Mouse (Mus musculus) hindbrain, embryonic 11.5 days (tissue): ENCODE data around the gene Il22ra1. TPM values are rescaled to one million over a fixed set of nuclear protein-coding genes. Genes with fewer than 3 reads are reported as not detected.

ENCODE experiments used
- ATAC-seq: fragments of 200-750 bp; cut with Nextera tagmentation; 2 replicates; pipeline ENCODE4 v1.8.0; 2017; ENCODE audit warnings: mild to moderate bottlenecking, moderate TSS enrichment, moderate library complexity; ENCODE audit not compliant: low FRiP score
- DNase-seq: peaks from one replicate; pipeline ENCODE4 v3.0.0-alpha.2; 2015; ENCODE audit warnings: low spot score
- H3K27ac ChIP-seq: fragments of 300-500 bp; sonication (generic); 2 replicates; pipeline ENCODE4 v1.5.1; 2014; ENCODE audit warnings: mild to moderate bottlenecking, low read depth, low read length
- H3K27me3 ChIP-seq: fragments of 300-500 bp; sonication (generic); 2 replicates; pipeline ENCODE4 v1.6.1; 2014; ENCODE audit warnings: mild to moderate bottlenecking, low read length, moderate library complexity, mixed read lengths; ENCODE audit not compliant: control insufficient read depth, insufficient read depth
- H3K36me3 ChIP-seq: fragments of 300-500 bp; sonication (generic); 2 replicates; pipeline ENCODE4 v1.6.1; 2014; ENCODE audit warnings: mild to moderate bottlenecking, low read length, moderate library complexity, mixed read lengths; ENCODE audit not compliant: control insufficient read depth, insufficient read depth
- H3K4me1 ChIP-seq: fragments of 300-500 bp; sonication (generic); replicated peaks from 2 replicates; pipeline ENCODE4 v1.6.1; 2014; ENCODE audit warnings: low read length, mixed read lengths; ENCODE audit not compliant: control insufficient read depth, insufficient read depth
- H3K4me2 ChIP-seq: fragments of 300-500 bp; sonication (generic); replicated peaks from 2 replicates; pipeline ENCODE4 v1.6.1; 2014; ENCODE audit warnings: mild to moderate bottlenecking, low read depth, low read length
- H3K4me3 ChIP-seq: fragments of 300-500 bp; sonication (generic); 2 replicates; pipeline ENCODE4 v1.5.1; 2014; ENCODE audit warnings: low read depth, low read length
- H3K9ac ChIP-seq: fragments of 300-500 bp; sonication (generic); 2 replicates; pipeline ENCODE4 v1.6.1; 2014; ENCODE audit warnings: low read depth, low read length
- H3K9me3 ChIP-seq: fragments of 300-500 bp; sonication (generic); 2 replicates; pipeline ENCODE4 v1.6.1; 2016; ENCODE audit warnings: low read length; ENCODE audit not compliant: control insufficient read depth
- WGBS: fragments of 180-500 bp; shearing (Covaris S2); extraction: QIAGEN DNeasy Blood & Tissue Kit; methylation state at CpG from one replicate; pipeline ENCODE4 v1.1.7; 2014; 5-methylcytosine and 5-hydroxymethylcytosine counted together
- polyA plus RNA-seq: library from polyadenylated mRNA; unstranded; fragments of >200 nt; fragmentation: Nextera tagmentation; extraction: Ambion mirVana; gene quantifications from 2 replicates; pipeline ENCODE4 v1.2.1, GENCODE M21; 2014

Il22ra1 gene
- polyA plus RNA-seq, 1 experiment from 2014 or later: not detected

DNA sequence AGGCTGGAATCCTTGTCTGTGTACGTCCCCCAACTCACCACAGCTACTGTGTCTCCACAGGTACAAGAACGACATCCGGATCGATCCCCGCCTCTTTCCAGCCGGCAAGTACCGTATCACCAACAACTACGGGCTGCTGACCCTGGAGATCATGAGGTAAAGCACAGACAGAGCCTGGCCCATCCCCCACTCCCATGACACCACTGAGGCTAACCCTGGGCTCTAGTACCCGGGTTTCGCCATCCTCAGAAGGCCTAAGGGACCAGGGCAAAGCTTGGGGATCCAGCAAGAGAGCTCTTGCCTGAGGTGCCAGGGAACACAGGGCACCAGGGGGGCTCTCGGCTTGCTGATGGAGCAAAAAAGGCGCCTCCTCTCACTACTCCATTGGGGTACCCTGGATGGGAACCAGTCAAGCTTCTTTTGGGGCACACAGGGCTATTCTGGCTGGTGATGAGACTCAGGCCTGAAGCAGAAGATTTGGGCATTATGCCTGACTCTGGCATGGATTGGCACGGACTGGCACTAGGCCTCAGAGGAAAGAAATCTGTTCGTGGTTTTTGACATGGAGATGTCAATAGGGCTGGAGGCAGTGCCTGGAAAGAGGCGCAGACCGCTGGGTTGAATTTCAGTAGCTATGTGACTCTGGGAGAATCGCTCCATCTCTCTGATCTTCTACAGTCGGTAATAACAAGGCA, 42.8 kb downstream of the Il22ra1 start:
- Histone ChIP-seq H3K9ac (no peak overlapping the region), H3K4me2 (no peak overlapping the region), H3K4me3 (no peak overlapping the region), H3K36me3 (no peaks in the 10 kb centered on the region), H3K9me3 (no peaks in the 10 kb centered on the region), H3K4me1 (no peaks in the 10 kb centered on the region), H3K27ac (no peak overlapping the region), H3K27me3 (no peaks in the 10 kb centered on the region)
- ATAC-seq (no peak), DNase-seq (no peak)
- 85% methylated on average over 18 of the region's 18 CpGs for WGBS

- 90% methylated on average over 6 of the region's 6 CpGs for WGBS
- ATAC-seq: no peak
- H3K27me3 ChIP-seq: no peaks in the 10 kb centered on the region
Observed at GRCm38 (mm10) chr4:135771592-135771991, 43.6 kb downstream of the Il22ra1 start.

GRCm38 (mm10) chr4:135772671-135773070, 44.7 kb downstream of the Il22ra1 start:
- 75% methylated on average over 4 of the region's 4 CpGs for WGBS
- Histone ChIP-seq H3K36me3 (no peaks in the 10 kb centered on the region), H3K27me3 (no peaks in the 10 kb centered on the region), H3K27ac (no peak overlapping the region), H3K4me1 (no peaks in the 10 kb centered on the region), H3K4me2 (no peak overlapping the region), H3K4me3 (no peak overlapping the region), H3K9ac (no peak overlapping the region), H3K9me3 (no peaks in the 10 kb centered on the region)
- ATAC-seq: no peak
- no peak for DNase-seq

More at GRCm38 (mm10) chr4:135771592-135771991, 43.6 kb downstream of the Il22ra1 start:
- Histone ChIP-seq H3K4me3 (no peak overlapping the region), H3K36me3 (no peaks in the 10 kb centered on the region), H3K27ac (no peak overlapping the region), H3K9ac (no peak overlapping the region), H3K4me1 (no peaks in the 10 kb centered on the region), H3K9me3 (no peaks in the 10 kb centered on the region), H3K4me2 (no peak overlapping the region)
- no peak for DNase-seq

GRCm38 (mm10) chr4:135774496-135774895, 46.5 kb downstream of the Il22ra1 start:
- Histone ChIP-seq H3K4me2 (no peak overlapping the region), H3K4me1 (no peaks in the 10 kb centered on the region), H3K36me3 (no peaks in the 10 kb centered on the region), H3K4me3 (no peak overlapping the region), H3K9me3 (no peaks in the 10 kb centered on the region), H3K27me3 (no peaks in the 10 kb centered on the region), H3K27ac (no peak overlapping the region), H3K9ac (no peak overlapping the region)
- ATAC-seq (no peak), DNase-seq (no peak)
- WGBS: 55% methylated on average over 8 of the region's 8 CpGs

DNA sequence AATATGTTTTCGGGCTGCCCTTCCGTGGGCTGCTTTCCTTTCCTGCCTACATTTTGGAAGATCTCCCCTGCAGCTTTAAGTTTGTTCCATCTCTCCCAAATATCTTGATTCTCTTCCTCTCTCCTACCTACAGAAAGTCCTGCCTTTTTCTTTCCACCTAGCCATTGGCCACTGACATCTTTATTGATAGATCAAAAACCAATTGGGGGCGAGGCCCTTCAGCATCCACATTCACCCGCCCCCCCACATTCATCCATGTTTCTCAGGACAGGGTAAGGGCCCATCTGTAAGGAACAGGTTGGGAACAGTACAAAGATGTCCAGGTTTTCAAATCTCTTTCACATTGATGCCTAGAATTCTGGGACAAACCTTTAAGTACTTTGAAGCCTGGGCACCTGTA, 48.9 kb downstream of the Il22ra1 start:
- no peaks in the 10 kb centered on the region for H3K27me3 ChIP-seq
- H3K9me3 ChIP-seq: no peaks in the 10 kb centered on the region
- no peak overlapping the region for H3K9ac ChIP-seq
- no peak overlapping the region for H3K4me2 ChIP-seq
- no peak overlapping the region for H3K4me3 ChIP-seq
- H3K4me1 ChIP-seq: no peaks in the 10 kb centered on the region
- 88% methylated on average over 4 of the region's 4 CpGs for WGBS
- H3K27ac ChIP-seq: no peak overlapping the region
- ATAC-seq: no peak
- no peaks in the 10 kb centered on the region for H3K36me3 ChIP-seq
- DNase-seq: no peak

DNA sequence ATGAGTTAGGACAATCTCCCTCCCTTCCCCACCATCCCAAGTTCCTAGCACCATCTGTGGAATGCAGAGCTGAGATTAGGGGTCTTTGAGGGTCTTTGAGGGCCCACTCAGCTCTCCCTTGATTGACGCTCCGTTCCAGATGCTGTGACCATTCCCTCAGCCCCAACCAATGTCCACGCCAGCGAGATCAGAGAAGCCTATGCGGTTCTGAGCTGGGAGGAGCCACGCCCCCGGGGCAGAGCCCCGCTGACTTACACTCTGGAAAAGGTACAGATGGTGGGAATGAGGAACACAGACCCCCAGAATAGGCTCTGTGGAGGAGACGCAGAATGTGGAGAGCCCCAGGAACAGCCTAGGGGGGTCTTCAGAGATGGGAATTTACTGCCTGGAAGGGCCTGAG, 51.7 kb downstream of the Il22ra1 start:
- Histone ChIP-seq H3K4me2 (no peak overlapping the region), H3K27me3 (no peaks in the 10 kb centered on the region), H3K4me3 (no peak overlapping the region), H3K36me3 (no peaks in the 10 kb centered on the region), H3K27ac (no peak overlapping the region), H3K4me1 (no peaks in the 10 kb centered on the region), H3K9me3 (no peaks in the 10 kb centered on the region), H3K9ac (no peak overlapping the region)
- WGBS: 69% methylated on average over 9 of the region's 9 CpGs
- ATAC-seq (no peak), DNase-seq (no peak)

GRCm38 (mm10) chr4:135780255-135780654, 52.3 kb downstream of the Il22ra1 start:
- Histone ChIP-seq H3K4me2 (no peak overlapping the region), H3K27ac (no peak overlapping the region), H3K4me3 (no peak overlapping the region), H3K9ac (no peak overlapping the region), H3K36me3 (no peaks in the 10 kb centered on the region), H3K4me1 (no peaks in the 10 kb centered on the region), H3K9me3 (no peaks in the 10 kb centered on the region), H3K27me3 (no peaks in the 10 kb centered on the region)
- ATAC-seq (no peak), DNase-seq (no peak)
- 86% methylated on average over 3 of the region's 3 CpGs for WGBS

- H3K9ac ChIP-seq: no peak overlapping the region
- H3K4me2 ChIP-seq: no peak overlapping the region
- no peaks in the 10 kb centered on the region for H3K4me1 ChIP-seq
- no peak overlapping the region for H3K4me3 ChIP-seq
- ATAC-seq: no peak
- WGBS: 87% methylated on average over 5 of the region's 5 CpGs
- no peaks in the 10 kb centered on the region for H3K27me3 ChIP-seq
- no peak for DNase-seq
- H3K9me3 ChIP-seq: no peaks in the 10 kb centered on the region
- H3K36me3 ChIP-seq: no peaks in the 10 kb centered on the region
- H3K27ac ChIP-seq: no peak overlapping the region
Observed at GRCm38 (mm10) chr4:135781304-135781703, 53.3 kb downstream of the Il22ra1 start.

GRCm38 (mm10) chr4:135786581-135786980, 58.6 kb downstream of the Il22ra1 start:
- no peaks in the 10 kb centered on the region for H3K27me3 ChIP-seq
- 85% methylated on average over 5 of the region's 5 CpGs for WGBS
- no peak overlapping the region for H3K9ac ChIP-seq
- no peak overlapping the region for H3K27ac ChIP-seq
- no peak overlapping the region for H3K4me2 ChIP-seq
- H3K36me3 ChIP-seq: no peaks in the 10 kb centered on the region
- no peak for ATAC-seq
- DNase-seq: no peak
- no peaks in the 10 kb centered on the region for H3K4me1 ChIP-seq
- H3K9me3 ChIP-seq: no peaks in the 10 kb centered on the region
- no peak overlapping the region for H3K4me3 ChIP-seq
